Mouse (Mus musculus) gonadal fat pad, adult 2 months (tissue): Measurements from ENCODE around the gene Ccdc8. TPM values are rescaled to one million over a fixed set of nuclear protein-coding genes. Genes with fewer than 3 reads are reported as not detected.
A peak's percentile ranks its signal among the peaks of the same experiment; 100 is the strongest.

Experiments used
- DNase-seq: peaks from one replicate; pipeline ENCODE4 v3.0.0-alpha.2; 2012; ENCODE audit warnings: low read depth
- polyA plus RNA-seq: library from polyadenylated mRNA; depleted of rRNA; stranded (reverse); fragments of >200 nt; gene quantifications from 2 replicates; pipeline ENCODE4 v1.2.3, GENCODE M21; 2012

Ccdc8 gene
- polyA plus RNA-seq, 1 experiment: 3.0 TPM

DNA sequence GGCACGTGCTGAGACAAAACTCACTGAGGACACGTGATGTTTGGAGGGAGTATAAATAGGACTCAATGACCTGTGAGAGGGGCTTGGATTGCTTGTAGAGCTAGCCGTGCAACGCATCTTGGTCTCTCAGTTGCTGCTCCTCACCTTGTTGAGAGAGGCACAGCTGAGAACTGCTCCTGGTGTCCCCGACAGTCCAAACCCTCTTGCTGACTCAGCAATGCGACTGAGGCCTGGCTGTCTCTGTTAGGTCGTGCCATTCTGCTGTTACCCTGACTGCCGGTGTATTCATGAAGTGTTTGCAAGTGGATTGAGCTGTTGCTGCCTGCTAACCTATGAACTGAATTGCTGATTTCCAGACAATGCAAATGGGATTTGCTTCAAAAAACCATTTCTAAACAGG lies 16.2 kb upstream of the Ccdc8 start:
- no peak for DNase-seq

DNA sequence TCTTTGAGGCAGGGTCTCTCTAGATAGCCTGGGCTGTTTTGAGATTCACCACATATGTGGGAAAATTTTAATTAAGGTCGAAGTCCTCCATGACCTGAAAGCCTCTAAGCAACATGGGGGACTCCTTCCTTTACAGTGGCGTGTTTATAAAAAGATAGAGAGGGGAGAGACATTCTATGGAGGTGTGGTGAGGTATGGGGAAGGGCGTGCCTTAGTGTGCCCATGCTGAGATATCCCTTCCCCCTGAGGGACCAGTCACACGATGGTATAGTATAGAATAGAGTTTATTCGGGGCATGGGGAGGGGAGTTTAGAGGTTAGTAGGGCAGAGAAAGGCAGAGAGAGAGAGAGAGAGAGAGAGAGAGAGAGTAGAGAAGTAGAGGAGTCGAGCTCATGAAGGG lies 14.3 kb upstream of the Ccdc8 start:
- DNase-seq: no peak

DNA sequence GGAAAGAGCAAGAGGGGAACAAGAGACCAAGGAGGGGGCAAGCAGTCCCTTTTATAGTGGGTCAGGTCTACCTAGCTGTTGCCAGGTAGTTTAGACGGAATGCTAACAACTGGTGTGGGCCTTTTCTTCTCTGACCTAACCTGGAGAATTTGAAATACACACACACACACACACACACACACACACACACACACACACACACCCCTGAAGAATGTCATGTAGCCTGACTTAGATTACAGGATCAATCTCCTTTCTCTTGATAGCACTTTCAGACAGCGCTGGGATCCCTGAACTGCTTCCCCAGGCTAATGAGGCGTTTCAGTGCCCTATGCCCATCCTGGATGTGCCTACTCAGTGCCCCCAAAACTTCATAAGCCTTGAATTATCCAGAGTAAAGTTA lies 13.9 kb upstream of the Ccdc8 start:
- no peak for DNase-seq

DNA sequence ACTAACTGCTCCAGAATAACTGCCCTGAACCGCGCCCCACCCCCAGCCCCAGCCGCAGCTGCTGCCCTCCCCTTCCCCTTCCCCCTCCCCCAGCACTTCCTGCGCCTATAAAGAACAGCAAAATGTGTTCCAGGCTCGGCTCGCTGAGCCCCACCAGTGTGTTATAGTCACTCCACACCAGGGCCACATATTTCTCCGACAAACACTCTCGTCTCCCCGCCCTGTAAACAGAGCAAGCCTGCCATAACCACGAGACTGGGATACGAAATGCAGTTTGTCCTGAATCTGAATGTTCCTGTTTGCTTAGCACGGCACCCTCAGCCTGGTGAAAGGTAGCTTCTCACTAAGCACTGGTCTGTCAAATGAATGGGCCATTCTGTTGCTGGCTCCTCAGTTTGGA lies 12.2 kb upstream of the Ccdc8 start:
- no peak for DNase-seq

DNA sequence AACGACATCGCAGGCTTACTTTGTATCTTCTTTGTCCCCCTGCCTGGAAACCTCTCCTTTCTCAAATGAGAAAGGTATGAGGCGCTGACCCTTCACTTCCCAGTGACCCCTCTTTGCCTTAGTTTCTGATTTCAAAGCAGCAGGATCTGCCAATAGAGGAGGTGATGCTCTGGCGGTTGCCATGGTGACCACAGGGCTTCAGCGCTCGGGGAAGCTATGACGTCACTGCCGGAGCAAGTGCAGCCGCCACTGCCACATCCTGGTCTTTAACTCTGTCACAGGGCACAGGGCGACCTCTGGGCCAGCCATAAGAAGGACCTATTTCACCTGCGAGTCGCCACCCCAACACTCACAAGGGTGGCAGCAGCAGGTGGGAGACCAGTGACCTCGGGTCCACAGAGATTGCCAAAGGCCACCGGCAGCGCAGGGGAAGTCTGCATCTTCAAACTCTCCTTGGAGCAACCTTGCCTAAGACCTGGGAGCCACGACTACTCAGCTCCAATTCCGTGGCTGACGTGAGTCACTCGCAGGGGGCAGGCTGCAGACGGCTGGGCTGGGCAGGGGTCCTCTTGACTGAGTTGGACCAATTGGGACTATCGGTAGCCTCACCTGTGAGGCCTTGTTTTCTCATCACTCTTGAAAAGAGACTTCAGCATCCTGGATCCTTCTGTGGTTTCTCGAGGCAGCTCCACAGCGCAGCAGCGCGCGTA lies 9.5 kb upstream of the Ccdc8 start, which contains the start of gene Gm42372:
TSS of gene Gm42372 (plus strand) at position 228 of the 710 bp plus-strand sequence.
- DNase-seq: no peak

DNA sequence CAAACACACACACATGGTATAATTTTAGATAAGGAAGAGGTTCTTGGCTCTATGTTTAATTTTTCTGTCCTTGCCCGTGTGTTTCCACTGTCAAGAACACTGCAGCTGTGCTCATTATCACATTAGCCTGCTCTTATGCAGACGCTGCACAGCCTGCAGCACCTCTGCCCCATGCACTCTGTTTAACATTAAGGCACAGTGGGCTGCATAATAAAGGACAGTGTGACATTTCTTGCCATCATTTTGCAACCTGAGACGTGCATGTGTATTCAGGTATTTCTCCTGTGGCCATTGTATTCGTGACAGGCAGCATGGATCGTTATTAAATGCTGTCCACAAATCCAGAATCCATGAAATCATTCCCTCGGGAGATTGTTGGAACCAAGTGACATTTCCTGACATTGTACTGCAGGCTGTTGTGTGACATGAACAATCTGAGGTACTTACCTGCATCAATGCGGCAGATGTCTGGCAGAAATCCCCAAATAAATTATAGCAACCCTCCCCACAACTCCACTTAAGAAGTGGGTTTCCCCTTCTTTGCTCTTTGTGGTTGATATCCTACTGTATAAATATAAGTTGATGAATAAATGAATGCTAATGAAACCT lies 4.9 kb upstream of the Ccdc8 start:
- no peak for DNase-seq

DNA sequence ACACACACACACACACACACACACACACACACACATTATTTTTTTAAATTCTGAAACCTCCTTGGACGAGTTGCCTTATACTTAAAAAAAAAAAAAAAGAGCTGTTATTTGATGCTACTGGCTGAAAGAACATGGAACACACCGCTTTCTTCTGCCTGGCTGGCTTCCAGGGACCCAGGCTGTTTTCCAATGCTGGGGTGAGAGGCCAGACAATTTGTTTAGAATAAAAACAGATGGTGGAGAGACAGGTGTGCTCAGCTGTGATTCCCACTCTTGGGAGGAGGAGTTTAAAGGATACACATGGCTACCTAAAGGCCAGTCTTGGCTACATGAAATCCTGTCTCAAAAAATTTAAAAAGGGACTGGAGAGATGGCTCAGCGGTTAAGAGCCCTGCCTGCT lies 4.1 kb upstream of the Ccdc8 start:
- no peak for DNase-seq

DNA sequence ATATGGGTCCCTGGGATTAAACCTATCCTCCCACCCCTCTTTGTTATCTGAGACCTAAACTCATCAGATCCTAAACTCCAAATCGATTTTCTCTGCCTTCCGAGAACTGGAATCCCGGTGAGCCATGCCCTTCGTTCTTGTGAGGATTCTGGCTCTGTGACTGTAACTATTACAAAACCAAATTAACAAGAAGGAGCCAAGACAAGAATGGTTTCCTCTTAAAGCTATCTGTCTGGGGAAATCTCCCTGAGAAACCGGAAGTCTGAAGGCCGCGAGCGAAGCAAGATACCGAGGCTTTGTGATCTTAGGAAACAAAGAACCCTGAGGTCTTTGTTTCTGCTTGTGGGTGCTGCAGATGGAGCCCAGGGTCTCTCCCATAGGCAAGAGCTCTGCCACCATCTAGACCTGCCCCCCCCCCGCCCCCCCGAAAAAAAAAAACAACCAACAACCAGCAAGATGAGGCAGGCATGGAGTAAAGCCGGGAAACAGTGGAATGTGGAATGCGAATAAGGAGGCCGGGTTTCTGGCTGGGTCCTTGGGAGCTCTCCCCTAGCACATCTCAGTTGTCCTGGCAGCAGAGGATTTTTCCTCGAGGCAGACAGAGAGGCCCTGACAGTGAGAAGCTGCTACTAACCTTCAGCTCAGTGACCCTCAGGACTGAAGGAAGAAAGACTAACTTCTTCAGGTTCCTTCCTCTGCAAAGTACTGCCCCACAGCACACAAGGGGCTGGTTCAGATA lies 2.3 kb upstream of the Ccdc8 start:
- DNase-seq: no peak

DNA sequence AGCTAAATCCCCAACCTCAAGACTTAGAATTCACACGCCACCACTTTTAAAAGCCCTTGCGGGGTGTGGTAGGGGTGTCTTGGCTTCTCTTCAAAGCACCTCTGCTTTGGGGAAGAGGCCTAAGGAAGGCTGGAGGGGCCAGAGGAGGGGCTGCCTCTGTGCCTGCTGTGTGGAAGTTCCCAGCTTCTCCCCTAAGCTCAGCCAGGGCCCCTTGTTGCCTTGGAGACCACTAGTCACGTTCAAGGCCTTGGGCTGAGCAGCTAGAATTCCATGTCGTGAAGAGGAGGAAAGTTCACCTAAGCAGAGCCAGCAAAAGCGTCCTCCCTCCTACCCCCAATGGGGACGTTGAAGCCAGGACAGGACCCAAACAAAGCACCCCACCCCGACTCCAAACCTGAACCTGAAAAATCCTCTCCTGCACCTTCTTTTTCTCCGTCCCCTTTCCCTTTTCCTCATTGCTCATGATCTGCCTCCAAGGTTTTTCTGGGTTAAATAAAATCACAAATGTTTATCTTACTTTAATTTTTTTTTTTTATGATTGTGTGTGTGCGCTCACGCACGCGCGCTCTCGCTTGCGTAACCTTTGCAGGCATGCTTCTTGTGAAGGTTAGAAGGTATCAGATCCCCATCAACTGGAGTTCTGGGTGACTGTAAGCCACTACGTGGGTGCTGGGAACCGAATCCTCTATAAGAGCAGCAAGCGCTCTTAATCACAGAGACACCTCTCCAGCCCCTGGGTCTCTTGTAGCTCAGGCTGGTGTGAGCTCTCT lies 642 bp upstream of the Ccdc8 start:
- DNase-seq: no peak

DNA sequence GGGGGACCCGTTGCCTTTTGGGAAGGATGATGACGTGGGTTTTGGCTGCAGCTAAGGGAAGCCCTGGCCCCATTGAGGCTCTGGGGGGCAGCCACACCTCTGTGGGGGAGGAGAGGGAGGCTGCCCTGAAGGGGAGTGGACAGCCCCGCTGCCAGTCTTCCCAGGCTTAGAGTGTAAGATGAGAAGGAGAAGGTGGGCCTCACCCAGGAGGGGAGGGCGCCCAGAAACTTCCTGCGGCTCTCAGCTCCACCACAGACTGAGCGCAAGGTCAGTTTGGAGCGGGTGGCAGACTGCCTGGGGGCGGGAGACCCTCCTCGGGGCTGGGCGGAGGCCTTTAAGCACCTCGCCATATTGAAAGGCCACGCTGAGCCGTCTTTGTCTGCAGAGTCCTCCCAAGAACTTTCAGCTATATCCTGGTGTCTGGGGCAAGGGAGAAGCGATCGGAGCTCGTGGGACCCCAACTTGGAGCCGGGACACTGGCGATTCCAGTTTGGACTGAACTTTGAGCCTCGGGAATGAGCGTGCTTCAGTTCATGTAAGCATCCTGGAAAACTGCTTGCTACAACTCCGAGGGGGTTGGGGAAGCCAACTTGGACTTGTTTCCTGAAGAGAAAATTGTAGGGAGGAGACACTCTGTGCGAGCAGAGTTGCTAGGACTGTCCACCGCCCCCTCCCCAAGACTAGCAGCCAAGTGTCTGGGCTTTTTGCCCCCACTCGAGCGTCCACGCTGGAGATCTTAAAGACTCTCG lies 1.3 kb downstream of the Ccdc8 start:
- no peak for DNase-seq

DNA sequence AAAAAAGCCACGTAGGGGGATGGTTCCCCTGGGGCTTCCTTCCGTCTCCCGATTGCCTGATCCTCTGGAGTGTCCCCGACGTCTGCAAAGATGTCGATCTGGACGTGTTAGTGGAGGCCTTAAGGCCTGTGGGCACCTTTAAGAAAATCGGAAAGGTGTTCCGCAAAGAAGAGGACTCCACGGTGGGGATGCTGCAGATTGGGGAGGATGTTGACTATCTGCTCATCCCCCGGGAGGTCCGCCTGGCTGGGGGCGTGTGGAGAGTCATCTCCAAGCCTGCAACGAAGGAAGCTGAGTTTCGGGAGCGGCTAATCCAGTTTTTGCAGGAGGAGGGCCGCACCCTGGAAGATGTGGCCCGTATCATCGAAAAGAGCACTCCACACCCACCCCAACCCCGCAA lies 1.9 kb downstream of the Ccdc8 start:
- no peak for DNase-seq

DNA sequence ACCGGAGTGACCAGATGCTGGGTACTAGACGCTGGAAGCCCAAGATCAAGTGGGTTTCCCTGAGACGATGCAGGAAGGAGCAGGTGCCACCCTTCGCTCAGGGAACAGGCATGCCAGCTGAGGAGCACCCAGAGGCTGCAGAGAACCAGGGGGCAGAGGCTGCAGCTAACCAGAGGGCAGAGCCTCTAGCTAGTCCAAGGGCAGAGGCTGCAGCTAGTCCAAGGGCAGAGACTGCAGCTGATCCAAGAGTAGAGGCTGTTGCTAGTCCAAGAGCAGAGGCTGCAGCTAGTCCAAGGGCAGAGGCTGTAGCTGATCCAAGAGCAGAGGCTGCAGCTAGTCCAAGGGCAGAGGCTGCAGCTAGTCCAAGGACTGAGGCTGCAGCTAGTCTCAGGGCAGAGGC lies 2.8 kb downstream of the Ccdc8 start:
- DNase-seq: no peak

DNA sequence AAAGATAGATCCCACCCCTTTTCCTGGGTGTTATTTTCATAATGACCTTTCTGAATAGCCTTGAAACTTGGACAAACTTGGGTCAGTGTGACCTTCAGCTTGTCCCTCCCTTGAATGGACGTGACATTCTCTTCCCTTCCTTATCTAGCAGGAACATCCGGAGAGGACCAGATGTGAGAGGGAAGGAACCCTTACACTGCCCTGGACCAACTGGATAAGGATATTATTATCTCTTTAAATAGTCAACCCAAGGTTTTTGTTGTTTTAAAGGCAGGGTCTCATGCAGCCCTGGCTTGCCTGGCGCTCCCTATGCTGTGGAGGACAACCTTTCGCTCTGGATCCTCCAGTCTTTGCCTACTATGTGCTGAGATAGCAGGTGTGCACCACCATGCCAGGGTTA lies 6.7 kb downstream of the Ccdc8 start:
- no peak for DNase-seq

DNA sequence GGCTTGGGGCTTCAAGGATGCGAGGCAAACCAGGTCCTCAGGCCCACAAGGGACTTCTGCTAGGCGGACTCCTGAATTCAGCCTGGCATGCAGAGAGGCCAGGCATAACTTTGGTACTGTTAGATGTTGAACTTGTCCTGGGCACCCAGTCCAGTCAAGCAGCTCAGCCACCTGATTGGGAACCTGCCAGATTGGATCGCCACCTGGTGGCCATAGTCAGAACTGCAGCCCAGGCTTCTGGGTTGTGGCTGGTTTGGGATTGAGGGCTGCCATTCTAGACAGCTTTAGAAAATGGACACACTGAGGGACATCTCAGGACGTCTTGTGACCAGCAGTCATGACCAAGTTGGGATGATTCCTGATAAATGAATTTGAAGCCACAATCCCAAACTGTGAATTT lies 7.1 kb downstream of the Ccdc8 start:
- no peak for DNase-seq

DNA sequence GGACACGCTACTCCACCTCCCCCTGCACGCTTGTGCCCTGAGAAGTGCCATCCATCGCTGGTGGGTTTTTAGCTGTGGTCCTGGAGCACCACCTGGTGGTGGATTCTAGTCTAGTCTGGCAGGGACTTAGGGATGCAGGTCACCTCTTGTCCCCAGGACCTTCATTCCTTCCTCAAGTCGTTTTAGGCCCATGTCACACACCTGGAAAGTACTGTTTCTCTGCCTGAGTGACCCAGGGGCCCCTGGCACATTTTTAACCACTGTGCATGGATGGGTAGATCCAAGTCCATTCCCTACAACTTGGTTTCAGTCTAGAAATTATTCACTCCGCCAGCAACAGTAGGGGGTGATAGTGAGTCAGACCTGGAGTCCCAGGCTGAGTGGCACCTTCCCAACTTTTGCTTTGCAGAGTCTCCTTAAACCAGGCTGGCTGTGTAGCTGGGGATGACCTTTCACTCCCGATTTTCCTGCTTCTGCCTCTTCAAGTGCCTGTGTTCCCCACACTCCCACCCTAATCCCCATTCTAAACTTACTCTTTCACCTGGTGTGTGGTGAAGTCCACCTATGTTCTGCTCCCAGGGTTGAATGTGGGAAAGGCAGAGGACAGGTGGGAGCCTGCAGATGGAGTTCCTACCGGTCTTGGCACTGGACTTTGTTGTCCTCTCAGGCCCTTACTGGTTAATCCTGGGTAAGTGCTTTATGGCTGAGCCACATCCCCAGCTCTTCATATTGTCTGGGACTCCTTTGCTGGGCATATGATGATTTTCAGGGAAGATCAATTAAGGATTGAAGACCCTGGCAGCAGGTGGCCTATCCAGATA lies 10.1 kb downstream of the Ccdc8 start:
- no peak for DNase-seq

DNA sequence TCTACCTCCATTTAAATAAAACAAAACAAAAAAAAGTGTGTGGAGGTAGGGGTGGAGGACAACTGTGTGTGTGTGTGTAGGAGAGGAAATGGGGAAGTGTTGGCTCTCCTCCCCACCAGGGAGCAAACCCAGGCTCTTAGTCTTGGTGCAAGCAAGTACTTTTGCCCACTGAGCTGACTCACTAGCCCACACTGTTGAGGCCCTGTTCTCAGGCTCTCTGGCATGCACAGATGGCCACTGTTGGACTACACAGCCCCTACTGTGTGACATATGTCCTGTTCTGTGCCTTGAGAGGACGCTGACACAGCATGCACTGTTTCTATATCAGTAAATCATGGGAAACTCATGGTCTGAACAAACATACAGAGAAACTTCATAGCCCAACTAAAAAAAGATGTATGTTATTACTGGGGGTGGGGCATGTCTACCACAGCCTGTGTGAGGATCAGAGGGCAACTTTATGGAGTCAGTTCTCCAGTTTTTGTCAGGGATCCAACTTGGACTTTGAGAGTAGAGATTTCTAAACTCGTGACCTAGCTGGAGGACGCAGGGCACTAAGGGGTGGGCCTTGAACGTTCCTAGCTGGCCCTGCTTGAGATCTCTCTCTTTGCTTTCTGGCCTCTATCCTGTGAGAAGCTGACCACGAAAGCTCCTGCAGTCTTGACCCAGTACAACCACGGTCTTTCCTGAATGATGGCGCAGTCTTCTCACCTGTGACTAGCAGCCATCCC lies 10.9 kb downstream of the Ccdc8 start:
- no peak for DNase-seq

DNA sequence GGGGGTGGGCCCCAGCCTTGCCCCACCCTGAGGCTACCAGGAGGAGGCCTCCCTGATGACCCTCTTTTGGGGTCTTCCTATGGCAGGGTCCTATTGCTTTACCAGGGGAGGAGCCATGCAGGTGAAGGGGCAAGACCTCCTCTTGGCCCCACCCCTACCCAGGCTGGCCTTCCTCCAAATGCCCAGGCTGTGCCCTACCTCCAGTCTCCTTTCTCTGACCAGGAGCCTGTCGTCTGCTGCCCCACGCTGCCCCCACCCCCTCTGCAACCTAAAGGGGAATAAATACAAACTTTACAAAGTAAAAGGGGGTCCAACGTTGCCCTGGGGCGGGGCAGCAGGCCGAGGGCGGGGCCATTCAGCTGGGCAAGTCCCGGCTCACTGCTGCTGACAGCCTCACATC lies 12.2 kb downstream of the Ccdc8 start:
- DNase-seq: no peak

DNA sequence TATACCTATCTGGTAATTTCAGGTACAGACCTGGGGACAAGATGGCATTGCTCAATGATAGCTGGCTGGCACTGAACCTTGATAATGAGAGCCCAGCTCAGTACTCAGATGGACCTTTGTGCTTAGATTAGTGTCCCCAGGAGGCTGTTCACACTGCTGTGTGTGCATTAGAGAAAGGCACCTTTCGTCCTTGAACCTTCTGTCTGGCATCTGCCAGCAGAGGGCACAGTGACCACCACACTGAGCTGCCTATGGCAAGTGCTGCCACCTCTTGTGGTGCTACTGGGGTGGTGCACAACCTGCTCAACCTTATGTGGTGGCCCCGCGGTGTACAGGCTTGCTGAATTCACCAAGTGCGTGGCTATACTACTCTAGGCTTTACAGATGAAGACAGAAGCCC lies 14.8 kb downstream of the Ccdc8 start:
- no peak for DNase-seq

DNA sequence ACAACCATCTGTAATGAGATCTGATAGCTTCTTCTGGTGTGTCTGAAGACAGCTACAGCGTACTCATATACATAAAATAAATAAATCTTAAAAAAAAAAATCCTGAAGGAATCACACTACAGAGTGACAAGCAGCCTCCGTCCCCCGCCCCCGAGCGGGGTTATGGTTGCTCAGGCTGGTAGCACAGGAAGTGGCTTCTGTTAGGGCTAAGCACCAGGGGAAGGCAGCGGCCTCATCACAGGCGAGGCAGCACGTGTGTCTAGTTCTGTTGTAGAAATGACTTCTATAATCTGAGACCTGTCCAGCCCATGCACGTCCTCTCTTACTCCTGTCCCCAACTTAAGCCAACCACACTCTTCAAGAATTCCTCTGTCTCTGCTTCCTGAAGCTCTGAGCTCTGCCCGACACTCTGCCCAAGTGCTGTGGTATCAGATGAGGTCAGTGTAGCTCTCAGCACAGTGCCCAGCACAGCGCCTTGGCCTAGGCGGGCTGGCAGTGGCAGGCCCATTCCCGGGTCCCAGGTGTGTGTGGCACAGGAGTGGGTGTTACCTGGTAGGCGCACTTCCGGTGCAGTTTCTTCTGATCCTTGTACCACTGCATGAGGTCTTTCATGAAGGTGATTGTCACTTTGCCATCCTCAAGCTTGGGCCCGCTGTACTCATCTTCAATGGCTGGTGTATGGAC lies 17.0 kb downstream of the Ccdc8 start:
- no peak for DNase-seq

DNA sequence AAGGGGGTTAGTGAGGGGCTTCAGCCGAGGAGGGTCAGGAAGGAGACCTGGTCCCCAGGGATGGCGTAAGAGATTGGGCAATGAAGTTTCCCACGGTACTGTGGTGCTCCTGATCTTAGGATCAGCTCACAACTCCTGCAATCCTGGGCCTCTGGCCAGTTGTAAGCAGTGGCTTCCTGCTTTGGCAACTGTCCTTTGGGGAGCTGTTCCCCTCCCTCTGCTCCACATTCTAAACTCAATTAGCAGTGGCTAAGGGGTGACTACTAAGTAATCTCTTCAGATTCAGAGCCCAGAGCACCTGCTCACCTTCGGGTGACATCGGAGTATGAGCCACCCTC lies 17.5 kb downstream of the Ccdc8 start:
- peak; percentile 79 for DNase-seq
